Mouse (Mus musculus): ENCODE measurements around the gene Igfbp6.

The Igfbp6 gene

GRCm38 (mm10) chr15:102110271-102110670 is 33.9 kb upstream of the Igfbp6 start:
- DNase-seq, result no peak

GRCm38 (mm10) chr15:102110701-102111494 is 33.3 kb upstream of the Igfbp6 start:
- no peak for DNase-seq

GRCm38 (mm10) chr15:102111495-102111829 is 32.7 kb upstream of the Igfbp6 start:
- no peak for DNase-seq

GRCm38 (mm10) chr15:102112181-102112580 is 32.0 kb upstream of the Igfbp6 start:
- DNase-seq, result no peak

- no peak for DNase-seq
These were observed 31.3 kb upstream of the Igfbp6 start for GRCm38 (mm10) chr15:102112827-102113226.

- no peak for DNase-seq
These were observed 30.5 kb upstream of the Igfbp6 start for GRCm38 (mm10) chr15:102113674-102114073.

- DNase-seq, result no peak
These were observed 29.4 kb upstream of the Igfbp6 start for GRCm38 (mm10) chr15:102114651-102115260.

GRCm38 (mm10) chr15:102115731-102116231 is 28.4 kb upstream of the Igfbp6 start:
- DNase-seq, result no peak

GRCm38 (mm10) chr15:102116753-102117415 is 27.3 kb upstream of the Igfbp6 start:
- no peak for DNase-seq

GRCm38 (mm10) chr15:102117461-102118443 is 26.4 kb upstream of the Igfbp6 start:
- no peak for DNase-seq

- no peak for DNase-seq
These were observed 25.6 kb upstream of the Igfbp6 start for GRCm38 (mm10) chr15:102118591-102118990.

- DNase-seq, result no peak
These were observed 24.9 kb upstream of the Igfbp6 start for GRCm38 (mm10) chr15:102119121-102119830.

GRCm38 (mm10) chr15:102119831-102120170 is 24.4 kb upstream of the Igfbp6 start:
- DNase-seq, result no peak

- DNase-seq, result no peak
These were observed 23.6 kb upstream of the Igfbp6 start for GRCm38 (mm10) chr15:102120530-102120929.

- DNase-seq, result no peak
These were observed 17.9 kb upstream of the Igfbp6 start for GRCm38 (mm10) chr15:102126303-102126702.

- no peak for DNase-seq
These were observed 10.8 kb upstream of the Igfbp6 start for GRCm38 (mm10) chr15:102133314-102133713.

- no peak for DNase-seq
These were observed 9.5 kb upstream of the Igfbp6 start for GRCm38 (mm10) chr15:102134709-102135108.

GRCm38 (mm10) chr15:102135522-102136128 is 8.5 kb upstream of the Igfbp6 start:
- DNase-seq, result no peak

- DNase-seq, result peak; percentile 98
These were observed 7.9 kb upstream of the Igfbp6 start, which contains the start of gene Spryd3 for GRCm38 (mm10) chr15:102136129-102136758. Spryd3 (minus strand) TSS chr15:102136234.

GRCm38 (mm10) chr15:102141120-102141519 is 3.0 kb upstream of the Igfbp6 start:
- DNase-seq, result no peak

All from right cerebral cortex, postnatal 14 days (tissue).